Mouse (Mus musculus): ENCODE data around the gene Hnf4a.

- TF ChIP-seq CTCF (IDR thresholded peaks at IDR 0.05 in 2 of 3, conservative IDR thresholded peaks at IDR 0.05 in 1 of 3; ENCODE audit: control insufficient read depth in 1 of 3, insufficient read depth in 1 of 3, low read depth in 2 of 3, low read length in 3 of 3, poor library complexity in 1 of 3, severe bottlenecking in 1 of 3) (no peak), HCFC1 (IDR thresholded peaks at IDR 0.05; ENCODE audit: low read depth, low read length) (no peak), POLR2A (IDR thresholded peaks at IDR 0.05; ENCODE audit: control insufficient read depth in 1 of 2, insufficient read depth in 1 of 2, low read depth in 1 of 2, low read length in 2 of 2, poor library complexity in 1 of 2) (no peak), USF2 (IDR thresholded peaks at IDR 0.05; ENCODE audit: borderline replicate concordance in 1 of 2, insufficient read depth in 1 of 2, low read depth in 1 of 2, low read length in 2 of 2) (no peak), MYC (IDR thresholded peaks at IDR 0.05; ENCODE audit: low read depth, low read length) (no peak), GATA1 (IDR thresholded peaks at IDR 0.05; ENCODE audit: low read depth, low read length) (no peak), JUND (IDR thresholded peaks at IDR 0.05; ENCODE audit: low read depth, low read length) (no peak), E2F4 (IDR thresholded peaks at IDR 0.05; ENCODE audit: borderline replicate concordance, low read depth, low read length) (no peak), USF1 (IDR thresholded peaks at IDR 0.05; ENCODE audit: low read depth, low read length) (no peak), NRF1 (IDR thresholded peaks at IDR 0.05; ENCODE audit: insufficient read depth, low read depth, low read length, poor library complexity, severe bottlenecking) (no peak)
These were observed 104.6 kb downstream of the Hnf4a start for GRCm38 (mm10) chr2:163611176-163611575.

All from MEL (cell line).